Mouse (Mus musculus): ENCODE data around the gene Slc1a6.

DNA sequence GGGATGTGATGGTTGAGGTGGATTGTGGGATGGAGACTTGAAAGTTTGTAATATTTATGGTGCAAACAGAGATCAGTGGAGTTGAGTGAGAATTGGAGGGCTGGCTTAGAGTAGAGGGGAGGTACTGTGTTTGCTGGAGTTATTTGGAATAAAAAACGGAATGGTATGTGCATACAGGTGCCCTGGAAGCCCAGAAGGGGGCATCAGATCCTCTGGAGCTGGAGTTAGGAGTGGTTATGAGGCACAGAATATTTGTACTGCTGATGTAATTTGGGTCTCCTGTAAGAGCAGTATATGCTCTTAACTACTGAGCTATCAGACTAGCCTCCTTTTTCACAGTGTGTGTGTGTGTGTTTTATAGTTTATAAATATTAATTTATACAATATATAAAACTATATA lies 10.3 kb downstream of the Slc1a6 start:
- no peak for TF ChIP-seq HCFC1 (IDR thresholded peaks at IDR 0.05; ENCODE audit: borderline replicate concordance, insufficient read depth, low read length)
- TF ChIP-seq ZNF384 (IDR thresholded peaks at IDR 0.05; ENCODE audit: low read depth, low read length): no peak
- TF ChIP-seq CHD2 (IDR thresholded peaks at IDR 0.05; ENCODE audit: low read depth, low read length): no peak

Measured in ES-E14 (cell line).